Comparison of ENCODE assay signal across 12 mouse cellular contexts in the genomic region with DNA sequence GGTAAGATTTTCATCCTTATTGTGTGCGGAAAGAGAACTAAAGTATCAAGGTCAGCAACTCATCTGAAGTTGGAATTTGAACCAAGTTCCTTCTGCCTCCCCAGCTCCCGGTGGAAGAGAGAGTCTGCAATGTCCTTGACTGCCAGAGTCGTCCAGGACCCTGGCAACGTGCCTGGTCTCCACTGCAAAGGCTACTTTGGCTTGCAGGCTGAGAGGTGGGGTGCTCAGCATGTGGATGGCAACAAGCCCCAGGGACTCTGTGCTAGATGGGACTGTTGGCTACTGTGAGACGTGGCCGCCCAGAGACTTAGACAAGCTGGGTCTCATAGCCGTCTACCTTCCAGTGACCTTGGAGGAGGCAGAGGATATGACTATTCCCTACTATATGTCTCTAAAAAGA. TPM values are rescaled to one million over a fixed set of nuclear protein-coding genes. Genes with fewer than 3 reads are reported as not detected.
DNase-seq lines count a peak whose midpoint lies in the region; ATAC-seq lines count a peak whose summit lies in the region.
"Had no signal": no experiment of that assay in that cellular context is flagged by ENCODE, and none has a peak within 500 bp of the region (broad histone marks: within the 10 kb centered on the region; RNA-seq: fewer than 3 reads in every experiment).

No protein-coding gene starts in this region.

- H3K4me1 ChIP-seq in hindbrain, embryonic 16.5 days (ENCODE audit: control insufficient read depth, insufficient read depth, low read depth, low read length) = no peaks in the 10 kb centered on the region; the same call in 1 of the 2 replicates
- H3K4me1 ChIP-seq in hindbrain, embryonic 10.5 days (replicated peaks) = no peaks in the 10 kb centered on the region

- H3K36me3 ChIP-seq in hindbrain, embryonic 16.5 days (ENCODE audit: control insufficient read depth, insufficient read depth, low read length) = no peaks in the 10 kb centered on the region
- H3K36me3 ChIP-seq in hindbrain, embryonic 10.5 days = no peaks in the 10 kb centered on the region

- no peaks in the 10 kb centered on the region for H3K9me3 ChIP-seq in hindbrain, embryonic 16.5 days (ENCODE audit: control insufficient read depth, low read length)
- no peaks in the 10 kb centered on the region for H3K9me3 ChIP-seq in hindbrain, embryonic 10.5 days

- H3K9ac ChIP-seq in hindbrain, embryonic 16.5 days (ENCODE audit: low read depth, low read length) = no peak overlapping the region

- no peak for DNase-seq in hindbrain, embryonic 10.5 days (ENCODE audit: low spot score)
- peak; percentile 71 for DNase-seq in testis, postnatal 10 days (ENCODE audit: low spot score)
- DNase-seq in testis, postnatal 14 days (ENCODE audit: low spot score) = no peak
- peak; percentile 30 to 61 for DNase-seq in heart, adult 9 months (ENCODE audit: low spot score in 2 of 2)
- peak; percentile 21 for DNase-seq in skeletal muscle tissue, adult 2 months (ENCODE audit: low read depth, low spot score)
- DNase-seq in thymus, postnatal 4 days = no peak
- DNase-seq in embryo, embryonic 11 days = no peak

- no peak overlapping the region for H3K4me2 ChIP-seq in hindbrain, embryonic 16.5 days (ENCODE audit: low read length)

- no peaks in the 10 kb centered on the region for H3K27me3 ChIP-seq in hindbrain, embryonic 16.5 days (replicated peaks; ENCODE audit: control insufficient read depth, insufficient read depth, low read length)
- H3K27me3 ChIP-seq in hindbrain, embryonic 10.5 days (ENCODE audit: insufficient read depth, poor library complexity, severe bottlenecking) = no peaks in the 10 kb centered on the region

- no peak overlapping the region for H3K27ac ChIP-seq in hindbrain, embryonic 16.5 days (ENCODE audit: low read depth, low read length)
- no peak overlapping the region for H3K27ac ChIP-seq in hindbrain, embryonic 10.5 days

- H3K4me3 ChIP-seq in hindbrain, embryonic 16.5 days (ENCODE audit: low read length) = no peak overlapping the region
- H3K4me3 ChIP-seq in hindbrain, embryonic 10.5 days = no peak overlapping the region

- peak; percentile 60; the same call in 1 of the 2 replicates for ATAC-seq in hindbrain, embryonic 16.5 days

- 68% methylated on average over 7 of the region's 7 CpGs for whole genome bisulfite sequencing in hindbrain, embryonic 16.5 days
- 86% methylated on average over 7 of the region's 7 CpGs for WGBS in hindbrain, embryonic 10.5 days

RNA-seq across cellular contexts. Expression of gene 1700012A03Rik, which starts 33.2 kb away (rescaled TPM):
- polyA plus RNA-seq in hindbrain, embryonic 16.5 days (2015; fragmentation: Nextera tagmentation; extraction: Ambion mirVana) = not detected in 2 replicates
- polyA plus RNA-seq in hindbrain, embryonic 10.5 days (2016; fragmentation: Nextera tagmentation; extraction: Ambion mirVana) = not detected in 2 replicates
- polyA plus RNA-seq: C2C12; liver, adult 2 months; neural tube, embryonic 11.5 days; stomach, embryonic 16.5 days had no signal

Comparison
In these comparisons a context has a peak if more than half of its experiments do, and no peak if none do; other contexts are left out.
1. DNase-seq: peak in testis, postnatal 10 days (single experiment), heart, adult 9 months (2 of 2) and skeletal muscle tissue, adult 2 months (single experiment); none in hindbrain, embryonic 10.5 days (single experiment), testis, postnatal 14 days (single experiment), thymus, postnatal 4 days (single experiment) and embryo, embryonic 11 days (single experiment).